Mouse (Mus musculus) heart, adult 2 months (tissue): ENCODE data around the gene Dlgap5. TPM values are rescaled to one million over a fixed set of nuclear protein-coding genes. Genes with fewer than 3 reads are reported as not detected.

Source experiments
- DNase-seq, 2 experiments: peaks; one replicate each; pipeline ENCODE4 v3.0.0; 2021
- H3K27ac ChIP-seq: fragments of 200-600 bp; 2 replicates; pipeline ENCODE4 v1.8.1; 2022
- H3K27me3 ChIP-seq: fragments of 200-500 bp; 2 replicates; pipeline ENCODE4 v1.6.1; 2012; ENCODE audit warnings: mild to moderate bottlenecking, low read length, inconsistent platforms, mixed read lengths; ENCODE audit not compliant: control insufficient read depth, insufficient read depth
- H3K36me3 ChIP-seq: fragments of 200-500 bp; 2 replicates; pipeline ENCODE4 v1.6.1; 2012; ENCODE audit warnings: low read length, inconsistent platforms; ENCODE audit not compliant: control insufficient read depth, insufficient read depth
- H3K4me1 ChIP-seq: fragments of 200-500 bp; 2 replicates; pipeline ENCODE4 v1.6.1; 2011; ENCODE audit warnings: low read length; ENCODE audit not compliant: control insufficient read depth, insufficient read depth
- H3K4me3 ChIP-seq: fragments of 200-600 bp; 2 replicates; pipeline ENCODE4 v1.8.1; 2022
- H3K79me2 ChIP-seq: fragments of 200-500 bp; replicated peaks from 2 replicates; pipeline ENCODE4 v1.6.1; 2012; ENCODE audit warnings: mild to moderate bottlenecking, inconsistent platforms, low read length, moderate library complexity, mixed read lengths; ENCODE audit not compliant: control insufficient read depth, insufficient read depth
- H3K9ac ChIP-seq: fragments of 200-500 bp; 2 replicates; pipeline ENCODE4 v1.6.1; 2012; ENCODE audit warnings: low read depth, mild to moderate bottlenecking, control low read depth, inconsistent platforms, low read length, mixed read lengths
- CTCF ChIP-seq: fragments of 200-600 bp; IDR thresholded peaks from 2 replicates; pipeline ENCODE4 v1.8.1; 2022; ENCODE audit warnings: antibody characterized with exemption, mild to moderate bottlenecking, moderate library complexity
- EP300 ChIP-seq: fragments of 200-500 bp; IDR thresholded peaks from 2 replicates; pipeline ENCODE4 v1.6.1; 2011; ENCODE audit warnings: low read depth, low read length, control low read depth; ENCODE audit not compliant: insufficient read depth
- POLR2A ChIP-seq: fragments of 200-500 bp; IDR thresholded peaks from 2 replicates; pipeline ENCODE4 v1.6.1; 2011; ENCODE audit warnings: mild to moderate bottlenecking, low read depth, low read length, control low read depth; ENCODE audit not compliant: insufficient read depth
- WGBS: fragments of 180-500 bp; shearing (Covaris S2); methylation state at CpG from one replicate; pipeline ENCODE4 v1.1.7; 2018; 5-methylcytosine and 5-hydroxymethylcytosine counted together
- intact Hi-C: fragments of 180-260 bp; cut with DNase I; formaldehyde crosslinking; loops from one replicate; pipeline ENCODE4 v1.15.1; 2025
- polyA plus RNA-seq: library from polyadenylated mRNA; depleted of rRNA; stranded (reverse); fragments of >200 nt; gene quantifications from 2 replicates; pipeline ENCODE4 v1.2.3, GENCODE M21; 2012
- total RNA-seq, 2 experiments: library from RNA; stranded (reverse); gene quantifications; 2 replicates each; pipeline ENCODE4 v1.2.3; 2021

The Dlgap5 gene
- total and polyA plus RNA-seq, 3 experiments, result 0.06 to 0.89 (median 0.21) TPM

DNA sequence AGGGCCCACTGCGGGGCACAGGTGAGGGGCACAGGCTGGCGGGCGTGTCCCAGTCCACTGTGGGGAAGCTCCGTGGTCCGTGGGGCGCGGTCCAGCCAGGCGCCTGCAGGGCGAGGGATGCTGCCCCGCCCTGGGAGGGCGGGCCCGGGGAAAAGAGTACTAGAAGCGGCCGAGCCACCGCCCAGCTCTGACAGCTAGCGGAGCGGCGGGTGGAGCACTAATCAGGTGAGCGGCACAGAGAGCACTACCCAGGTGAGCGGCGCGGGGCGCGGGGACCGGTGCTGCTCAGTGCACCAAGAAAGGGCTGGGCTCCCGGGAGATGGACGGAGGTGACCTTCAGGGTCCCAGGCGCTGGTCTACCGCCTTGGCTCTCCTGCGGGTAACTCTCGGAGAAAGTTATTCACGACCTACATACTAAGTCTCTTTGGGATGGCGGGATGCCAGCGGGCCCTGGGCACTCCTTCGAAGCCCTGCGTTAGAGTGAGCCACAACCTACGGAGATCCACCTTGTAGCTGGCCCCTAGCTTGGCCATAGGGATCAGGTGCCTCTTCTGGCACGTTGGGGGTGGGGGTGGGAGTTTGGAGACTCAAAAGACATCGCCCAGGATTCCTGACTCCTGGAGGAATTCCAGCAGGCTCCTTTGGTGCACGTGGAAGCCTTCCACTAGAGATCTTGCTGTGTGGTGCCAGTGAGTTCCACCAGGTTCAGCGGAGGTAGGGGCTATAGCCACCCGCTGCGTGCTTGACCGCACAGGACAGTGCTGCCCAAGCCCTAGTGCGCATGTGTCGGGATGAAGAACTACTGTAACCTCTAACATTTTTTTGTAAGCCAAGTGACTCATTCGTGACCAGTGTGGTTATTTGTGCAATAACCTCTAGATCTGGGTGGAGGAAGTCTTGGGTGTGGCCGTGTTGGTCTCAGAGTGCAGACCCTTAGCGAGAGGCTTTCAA lies 44.2 kb downstream of the Dlgap5 start:
- H3K4me1 ChIP-seq, result no peaks in the 10 kb centered on the region
- no peaks in the 10 kb centered on the region for H3K36me3 ChIP-seq
- no peak overlapping the region for H3K27ac ChIP-seq
- TF ChIP-seq POLR2A (peak; percentile 17; the same call in 1 of the 2 replicates), EP300 (no peak)
- DNase-seq, result peak; percentile 43 to 59
- 14% methylated on average over 49 of the region's 49 CpGs for WGBS
- H3K9ac ChIP-seq, result no peak overlapping the region
- no peaks in the 10 kb centered on the region for H3K79me2 ChIP-seq
- H3K4me3 ChIP-seq, result peak overlapping the region; percentile 27; the same call in 1 of the 2 replicates
- H3K27me3 ChIP-seq, result peaks cover 5% of the 10 kb centered on the region; the same call in 1 of the 2 replicates
- intact Hi-C loops, result no loop called here

DNA sequence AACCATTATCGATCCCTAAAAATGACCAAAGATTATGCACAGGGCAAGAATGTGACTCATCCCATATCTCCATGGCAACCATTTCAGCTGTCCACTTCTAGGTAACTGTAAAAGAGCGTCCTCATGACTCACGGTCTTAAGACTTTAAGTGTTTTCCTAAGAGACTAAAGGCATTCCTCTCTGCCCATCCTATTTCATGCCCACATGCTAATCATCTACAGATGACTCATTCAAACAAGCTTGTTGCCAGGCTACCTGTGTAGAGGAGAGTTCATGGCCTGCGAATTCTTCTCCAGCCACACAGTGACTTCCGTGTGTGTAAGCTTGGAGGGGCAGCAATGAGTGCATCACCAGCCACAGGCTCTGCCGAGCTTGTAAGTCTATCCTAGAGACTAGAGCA lies 46.5 kb downstream of the Dlgap5 start:
- no peaks in the 10 kb centered on the region; the same call in 1 of the 2 replicates for H3K4me1 ChIP-seq
- no peak for TF ChIP-seq POLR2A
- TF ChIP-seq EP300, result no peak
- TF ChIP-seq CTCF, result no peak
- no peaks in the 10 kb centered on the region for H3K36me3 ChIP-seq
- no peak overlapping the region for H3K9ac ChIP-seq
- peaks cover 5% of the 10 kb centered on the region; the same call in 1 of the 2 replicates for H3K27me3 ChIP-seq
- intact Hi-C loops, result no loop called here
- no peak overlapping the region for H3K27ac ChIP-seq
- H3K79me2 ChIP-seq, result no peaks in the 10 kb centered on the region
- no peak for DNase-seq
- no peak overlapping the region for H3K4me3 ChIP-seq
- WGBS, result 75% methylated on average over 6 of the region's 6 CpGs

DNA sequence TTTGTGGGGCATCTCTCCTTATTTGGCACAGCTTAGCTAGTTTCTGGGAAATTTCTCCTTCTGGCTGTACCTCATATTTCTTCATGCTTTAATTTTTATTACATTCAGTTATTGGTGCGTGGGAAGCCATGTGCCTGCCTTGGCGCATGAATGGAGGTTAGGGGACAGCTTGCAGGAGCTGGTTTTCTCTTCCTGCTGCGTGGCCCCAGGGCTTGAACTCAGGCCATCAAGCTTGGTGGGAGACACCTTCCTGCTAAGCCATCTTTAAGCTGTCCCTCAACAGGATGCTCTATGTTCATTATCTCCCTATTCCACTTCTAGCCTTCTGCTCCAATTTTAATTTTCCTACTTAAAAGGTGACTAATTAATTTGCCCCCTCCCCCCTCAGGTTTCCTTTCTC lies 47.4 kb downstream of the Dlgap5 start:
- WGBS, result 82% methylated on average over 3 of the region's 3 CpGs
- Histone ChIP-seq H3K9ac (no peak overlapping the region), H3K27ac (no peak overlapping the region), H3K36me3 (no peaks in the 10 kb centered on the region), H3K79me2 (no peaks in the 10 kb centered on the region), H3K27me3 (peaks cover 5% of the 10 kb centered on the region; the same call in 1 of the 2 replicates), H3K4me1 (no peaks in the 10 kb centered on the region; the same call in 1 of the 2 replicates), H3K4me3 (no peak overlapping the region)
- no peak for DNase-seq
- intact Hi-C loops, result no loop called here
- TF ChIP-seq CTCF (no peak), EP300 (no peak), POLR2A (no peak)

DNA sequence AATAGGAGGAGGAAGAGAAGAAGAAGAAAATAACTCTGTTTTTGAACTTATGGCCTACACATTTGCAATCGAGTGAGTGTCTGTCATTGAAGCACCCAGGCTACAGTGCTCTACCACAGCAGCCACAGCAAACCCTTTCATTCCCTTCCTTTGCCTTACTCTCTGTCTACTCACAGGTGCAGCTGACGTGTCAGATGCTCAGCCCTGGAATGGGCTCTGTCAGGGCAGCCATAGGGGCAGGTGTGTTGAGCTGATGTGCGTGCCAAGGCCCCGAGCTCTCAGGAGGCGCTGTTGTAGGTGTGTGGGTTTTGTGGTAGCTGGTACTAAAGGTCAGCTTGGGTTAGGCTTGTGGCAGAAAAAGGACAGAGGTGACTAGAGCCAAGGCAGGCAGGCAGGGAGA lies 48.5 kb downstream of the Dlgap5 start:
- no peaks in the 10 kb centered on the region for H3K36me3 ChIP-seq
- intact Hi-C loops, result no loop called here
- H3K4me1 ChIP-seq, result no peaks in the 10 kb centered on the region; the same call in none of the 2 replicates
- TF ChIP-seq CTCF (no peak), EP300 (no peak), POLR2A (no peak)
- WGBS, result 90% methylated on average over 5 of the region's 5 CpGs
- H3K27ac ChIP-seq, result no peak overlapping the region
- no peak overlapping the region for H3K9ac ChIP-seq
- no peaks in the 10 kb centered on the region for H3K79me2 ChIP-seq
- H3K4me3 ChIP-seq, result no peak overlapping the region
- H3K27me3 ChIP-seq, result peaks cover 5% of the 10 kb centered on the region; the same call in 1 of the 2 replicates
- no peak for DNase-seq

DNA sequence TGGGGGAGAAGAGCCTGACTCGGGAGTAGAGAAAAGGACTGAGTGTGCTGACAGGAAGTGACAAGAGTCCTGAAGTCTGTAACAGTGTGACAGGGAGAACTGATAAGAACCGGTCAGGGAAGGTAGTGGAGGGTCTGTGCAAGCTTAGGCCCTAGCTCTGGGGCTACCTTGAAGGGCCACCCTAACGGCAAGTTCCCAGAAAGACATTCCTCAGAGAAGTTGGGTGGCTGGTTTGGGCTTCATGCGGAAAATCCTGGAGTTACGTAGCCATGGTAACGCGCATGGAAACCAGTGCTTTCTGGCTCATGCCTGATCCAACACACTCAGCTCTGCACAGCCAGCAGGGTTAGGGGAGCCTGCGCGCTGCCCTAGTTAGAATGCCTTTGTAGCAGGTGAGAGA lies 50.7 kb downstream of the Dlgap5 start, which contains the start of gene Lgals3:
Lgals3 (plus strand) TSS at position 291 of the 400 bp plus-strand sequence.
- Histone ChIP-seq H3K27me3 (no peaks in the 10 kb centered on the region), H3K9ac (no peak within 1 kb of the TSS), H3K27ac (no peak within 1 kb of the TSS), H3K79me2 (no peaks in the 10 kb centered on the region), H3K36me3 (no peaks in the 10 kb centered on the region), H3K4me3 (no peak within 1 kb of the TSS), H3K4me1 (no peaks in the 10 kb centered on the region; the same call in none of the 2 replicates)
- intact Hi-C loops, result no loop called here
- TF ChIP-seq CTCF, result no peak
- TF ChIP-seq EP300, result no peak
- TF ChIP-seq POLR2A, result no peak
- DNase-seq, result peak in 1 of 2 experiments; percentile 22
- 47% methylated on average over 9 of the region's 9 CpGs for WGBS

DNA sequence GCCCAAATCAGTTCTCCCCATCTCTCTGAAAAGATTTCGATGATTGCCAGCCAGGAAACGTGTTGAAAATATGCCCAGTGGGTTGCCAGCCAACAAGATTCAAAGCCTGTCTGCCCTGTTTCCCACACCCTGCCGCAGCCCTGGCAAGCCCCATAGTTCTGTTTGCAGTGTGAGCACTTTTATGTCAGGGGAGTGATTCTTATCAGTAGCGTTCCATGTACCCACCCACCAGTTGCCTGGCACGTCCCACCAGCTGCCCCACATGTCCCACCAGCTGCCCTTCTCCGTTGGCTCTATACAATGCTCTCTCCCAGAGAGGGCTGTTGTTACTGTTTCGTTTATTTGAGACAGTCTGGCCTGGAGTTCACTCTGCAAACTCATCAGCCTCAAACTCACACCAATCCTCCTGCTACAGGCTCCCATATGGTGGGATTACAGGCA lies 51.3 kb downstream of the Dlgap5 start:
- no peaks in the 10 kb centered on the region for H3K79me2 ChIP-seq
- DNase-seq, result no peak
- no peak overlapping the region for H3K4me3 ChIP-seq
- no peaks in the 10 kb centered on the region for H3K27me3 ChIP-seq
- no peaks in the 10 kb centered on the region for H3K36me3 ChIP-seq
- no peak overlapping the region for H3K27ac ChIP-seq
- H3K9ac ChIP-seq, result no peak overlapping the region
- intact Hi-C loops, result no loop called here
- no peaks in the 10 kb centered on the region; the same call in none of the 2 replicates for H3K4me1 ChIP-seq
- WGBS, result 36% methylated on average over 7 of the region's 7 CpGs
- TF ChIP-seq POLR2A, result no peak
- no peak for TF ChIP-seq EP300
- no peak for TF ChIP-seq CTCF
